Mouse (Mus musculus) liver, postnatal 0 days (tissue): ENCODE results near the gene Akap8l.

Experiments
- CTCF ChIP-seq: sonication (generic); IDR thresholded peaks from 2 replicates; pipeline ENCODE4 v1.5.1; 2016; ENCODE audit warnings: antibody characterized with exemption, low read depth
- EP300 ChIP-seq: IDR thresholded peaks from 2 replicates; pipeline ENCODE4 v1.6.1; 2016; ENCODE audit warnings: antibody characterized with exemption, low read depth, mild to moderate bottlenecking

DNA sequence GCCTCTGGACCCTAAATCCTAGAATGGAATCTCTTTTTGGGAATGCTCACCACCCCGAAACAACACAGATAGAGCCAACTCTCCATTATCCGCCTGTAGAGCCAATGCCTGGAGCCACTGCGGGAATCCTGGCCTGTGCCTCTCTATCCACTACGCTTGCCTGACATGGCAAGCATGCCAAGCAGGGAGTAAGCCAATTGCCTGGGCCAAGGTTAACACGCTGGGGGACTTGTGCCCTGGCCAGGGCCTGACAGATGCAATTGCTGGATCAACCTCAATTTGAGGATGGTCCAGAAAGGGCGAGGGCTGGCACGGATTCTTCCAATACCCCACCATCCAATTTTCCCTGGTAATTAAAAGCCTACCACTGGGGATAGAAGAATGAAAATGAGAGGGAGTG lies 32.2 kb upstream of the Akap8l start:
- no peak for TF ChIP-seq EP300
- TF ChIP-seq CTCF = no peak
